Mouse (Mus musculus) mouse embryonic stem cell (cell line): ENCODE measurements around the gene Gm14569.

Source experiments
- in situ Hi-C, 2 experiments: fragments of 300-500 bp; cut with MboI; formaldehyde crosslinking; loops; 1 replicate in 1 of 2; 3 replicates in 1 of 2; pipeline ENCODE4 v1.14.3; 2019 to 2020; ENCODE audit warnings: low sequenced_read_pairs in 2 of 2, low pct_unique_long_range_greater_than_20kb in 1 of 2, mixed read lengths in 1 of 2; ENCODE audit not compliant: unreplicated experiment in 1 of 2

The Gm14569 gene

GRCm38 (mm10) chrX:36491730-36492129, at the start of gene Gm14569:
Gm14569 (minus strand) TSS chrX:36491830.
- in situ Hi-C loops = no loop called here

- in situ Hi-C loops = no loop called here
Observed at GRCm38 (mm10) chrX:36534514-36534913, 42.9 kb upstream of the Gm14569 start.

- in situ Hi-C loops = no loop called here
Observed at GRCm38 (mm10) chrX:36533744-36534143, 42.1 kb upstream of the Gm14569 start.

GRCm38 (mm10) chrX:36530251-36530650, 38.6 kb upstream of the Gm14569 start:
- in situ Hi-C loops = no loop called here

- in situ Hi-C loops = no loop called here
Observed at GRCm38 (mm10) chrX:36523729-36524128, 32.1 kb upstream of the Gm14569 start.

GRCm38 (mm10) chrX:36513726-36514125, 22.1 kb upstream of the Gm14569 start:
- in situ Hi-C loops = no loop called here

- in situ Hi-C loops = no loop called here
Observed at GRCm38 (mm10) chrX:36513231-36513630, 21.6 kb upstream of the Gm14569 start.

- in situ Hi-C loops = no loop called here
Observed at GRCm38 (mm10) chrX:36506863-36507262, 15.2 kb upstream of the Gm14569 start.

- in situ Hi-C loops = no loop called here
Observed at GRCm38 (mm10) chrX:36489506-36489905, 2.1 kb downstream of the Gm14569 start.

- in situ Hi-C loops = no loop called here
Observed at GRCm38 (mm10) chrX:36487996-36488395, 3.6 kb downstream of the Gm14569 start.

- in situ Hi-C loops = loop anchor here in 1 of 2 experiments (25.0 kb wide), 1 partner anchor 113 kb away; no protein-coding TSS in a partner anchor
Observed at GRCm38 (mm10) chrX:36474873-36475272, 16.8 kb downstream of the Gm14569 start.

- in situ Hi-C loops = loop anchor here in 1 of 2 experiments (25.0 kb wide), 1 partner anchor 112 kb away; no protein-coding TSS in a partner anchor
Observed at GRCm38 (mm10) chrX:36474103-36474751, 17.4 kb downstream of the Gm14569 start.

- in situ Hi-C loops = loop anchor here in 1 of 2 experiments (25.0 kb wide), 1 partner anchor 94 kb away; no protein-coding TSS in a partner anchor
Observed at GRCm38 (mm10) chrX:36456031-36456430, 35.6 kb downstream of the Gm14569 start.

GRCm38 (mm10) chrX:36437932-36438331, 53.7 kb downstream of the Gm14569 start:
- in situ Hi-C loops = no loop called here

GRCm38 (mm10) chrX:36434993-36435392, 56.6 kb downstream of the Gm14569 start:
- in situ Hi-C loops = no loop called here

GRCm38 (mm10) chrX:36419153-36419552, 72.5 kb downstream of the Gm14569 start:
- in situ Hi-C loops = no loop called here

- in situ Hi-C loops = loop anchor here in 1 of 2 experiments (5.0 kb wide), 1 partner anchor 180 kb away; no protein-coding TSS in a partner anchor
Observed at GRCm38 (mm10) chrX:36402316-36402715, 89.3 kb downstream of the Gm14569 start.

GRCm38 (mm10) chrX:36400980-36401379, 90.7 kb downstream of the Gm14569 start, which contains the start of gene Gm6268:
Gm6268 (plus strand) TSS chrX:36401280.
- in situ Hi-C loops = loop anchor here in 1 of 2 experiments (5.0 kb wide), 1 partner anchor 179 kb away; no protein-coding TSS in a partner anchor

GRCm38 (mm10) chrX:36393279-36393678, 98.4 kb downstream of the Gm14569 start:
- in situ Hi-C loops = loop anchor here (25.0 kb wide), 2 partner anchors 181 to 556 kb away; no protein-coding TSS in a partner anchor

GRCm38 (mm10) chrX:36392672-36393071, 99.0 kb downstream of the Gm14569 start:
- in situ Hi-C loops = loop anchor here (25.0 kb wide), 2 partner anchors 180 to 555 kb away; no protein-coding TSS in a partner anchor
